Mouse (Mus musculus) heart, embryonic 13.5 days (tissue): ENCODE data around the gene Pyroxd2. TPM values are rescaled to one million over a fixed set of nuclear protein-coding genes. Genes with fewer than 3 reads are reported as not detected.

ENCODE experiments used
- ATAC-seq: fragments of 200-750 bp; cut with Nextera tagmentation; 2 replicates; pipeline ENCODE4 v1.8.0; 2017; ENCODE audit warnings: moderate TSS enrichment; ENCODE audit not compliant: insufficient number of reproducible peaks, low FRiP score, low TSS enrichment; ENCODE audit errors: extremely low read depth
- H3K27ac ChIP-seq: fragments of 300-500 bp; sonication (generic); replicated peaks from 2 replicates; pipeline ENCODE4 v1.5.1; 2015; ENCODE audit warnings: moderate library complexity, mild to moderate bottlenecking, inconsistent platforms
- H3K27me3 ChIP-seq: fragments of 300-500 bp; sonication (generic); replicated peaks from 2 replicates; pipeline ENCODE4 v1.6.1; 2015; ENCODE audit warnings: mild to moderate bottlenecking, inconsistent platforms
- H3K36me3 ChIP-seq: fragments of 300-500 bp; sonication (generic); 2 replicates; pipeline ENCODE4 v1.6.1; 2015; ENCODE audit warnings: mild to moderate bottlenecking, inconsistent platforms
- H3K4me1 ChIP-seq: fragments of 300-500 bp; sonication (generic); 2 replicates; pipeline ENCODE4 v1.6.1; 2015; ENCODE audit warnings: inconsistent platforms
- H3K4me2 ChIP-seq: fragments of 300-500 bp; sonication (generic); 2 replicates; pipeline ENCODE4 v1.6.1; 2015; ENCODE audit warnings: inconsistent platforms, mild to moderate bottlenecking, moderate library complexity
- H3K4me3 ChIP-seq: fragments of 300-500 bp; sonication (generic); 2 replicates; pipeline ENCODE4 v1.5.1; 2015; ENCODE audit warnings: moderate library complexity, mild to moderate bottlenecking, inconsistent platforms
- H3K9ac ChIP-seq: fragments of 300-500 bp; sonication (generic); 2 replicates; pipeline ENCODE4 v1.6.1; 2015; ENCODE audit warnings: inconsistent platforms, mild to moderate bottlenecking, moderate library complexity
- H3K9me3 ChIP-seq: fragments of 300-500 bp; sonication (generic); 2 replicates; pipeline ENCODE4 v1.6.1; 2016; ENCODE audit warnings: inconsistent platforms
- WGBS: fragments of 180-500 bp; shearing (Covaris S2); methylation state at CpG from one replicate; pipeline ENCODE4 v1.1.7; 2015; ENCODE audit warnings: mixed read lengths; 5-methylcytosine and 5-hydroxymethylcytosine counted together
- polyA plus RNA-seq: library from polyadenylated mRNA; unstranded; fragments of >200 nt; fragmentation: Nextera tagmentation; extraction: Ambion mirVana; gene quantifications from 2 replicates; pipeline ENCODE4 v1.2.1, GENCODE M21; 2015

Gene Pyroxd2
- polyA plus RNA-seq, 1 experiment from 2014 or later, result 4.8 TPM

DNA sequence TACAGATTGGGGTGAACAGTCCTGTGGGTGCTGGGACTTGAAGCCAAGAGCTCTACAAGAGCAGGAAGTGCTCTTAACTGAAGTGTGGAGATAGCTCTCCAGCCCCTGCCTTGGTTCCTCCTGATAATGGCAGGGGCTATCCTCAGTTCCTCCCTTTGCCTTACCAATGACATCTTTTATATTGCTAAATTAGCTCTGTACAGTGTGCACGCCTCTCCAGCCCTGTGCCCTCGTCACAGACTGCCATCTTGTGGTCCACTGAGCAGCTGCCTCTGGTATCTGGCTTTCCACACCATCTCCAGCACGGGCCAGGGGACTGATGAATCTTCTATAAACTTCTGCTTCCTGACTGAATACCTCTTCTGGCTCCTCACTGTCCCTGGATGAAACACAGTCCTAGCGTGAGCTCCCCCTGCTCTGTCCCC, 8.4 kb downstream of the Pyroxd2 start:
- H3K4me2 ChIP-seq, result no peak overlapping the region
- peaks cover 37% of the 10 kb centered on the region for H3K4me1 ChIP-seq
- H3K9ac ChIP-seq, result peak overlapping the region; percentile 45; the same call in 1 of the 2 replicates
- H3K4me3 ChIP-seq, result no peak overlapping the region
- no peaks in the 10 kb centered on the region for H3K36me3 ChIP-seq
- H3K27ac ChIP-seq, result no peak overlapping the region
- peaks cover 6% of the 10 kb centered on the region; the same call in 1 of the 2 replicates for H3K27me3 ChIP-seq
- ATAC-seq, result no peak
- no peaks in the 10 kb centered on the region for H3K9me3 ChIP-seq
- WGBS, result 12% methylated on average over 4 of the region's 4 CpGs

DNA sequence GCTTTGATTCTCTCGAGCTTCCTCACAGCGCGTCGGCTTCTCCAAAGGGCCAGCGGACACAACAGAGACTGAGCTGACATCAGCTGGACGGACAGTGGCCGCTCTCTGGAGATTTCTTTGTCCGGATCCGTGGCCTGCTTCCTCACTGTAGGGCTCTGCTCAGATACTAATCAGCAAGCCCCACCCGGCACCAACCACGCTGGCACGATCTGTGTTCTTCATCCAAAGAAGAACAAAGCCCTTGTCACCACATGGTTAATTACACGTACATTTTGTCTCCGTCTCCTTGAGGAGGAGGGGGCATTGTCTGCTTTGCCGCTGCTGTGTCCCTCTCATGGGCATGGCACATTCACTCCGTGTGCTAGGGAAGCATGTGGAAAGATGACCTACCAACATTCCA, 9.3 kb downstream of the Pyroxd2 start:
- 69% methylated on average over 16 of the region's 16 CpGs for WGBS
- H3K27me3 ChIP-seq, result peaks cover 6% of the 10 kb centered on the region; the same call in 1 of the 2 replicates

DNA sequence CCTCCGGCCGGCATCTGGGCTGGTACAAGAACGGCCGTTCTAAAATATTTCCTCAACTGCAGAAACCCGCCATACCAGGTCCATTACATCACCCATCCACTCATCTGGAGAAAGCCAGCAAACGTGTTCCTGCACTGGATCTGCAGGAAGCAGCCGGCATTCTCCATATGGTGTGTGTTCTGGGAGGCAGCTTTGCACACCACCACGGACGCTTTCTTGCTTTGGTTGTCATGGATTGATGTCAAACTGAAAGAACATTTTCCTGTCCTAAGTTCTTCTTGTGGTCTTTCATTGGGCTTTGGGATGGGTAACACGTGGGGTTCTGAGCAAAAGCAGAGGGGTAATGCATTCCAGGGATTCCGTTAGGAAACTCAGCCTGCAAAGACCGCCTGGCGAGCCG, 10.7 kb downstream of the Pyroxd2 start:
- Histone ChIP-seq H3K9me3 (no peaks in the 10 kb centered on the region), H3K4me3 (no peak overlapping the region), H3K27ac (no peak overlapping the region), H3K27me3 (peaks cover 6% of the 10 kb centered on the region; the same call in 1 of the 2 replicates), H3K36me3 (no peaks in the 10 kb centered on the region), H3K4me2 (peak overlapping the region; percentile 43), H3K4me1 (peaks cover 37% of the 10 kb centered on the region), H3K9ac (no peak overlapping the region)
- ATAC-seq, result no peak
- 35% methylated on average over 14 of the region's 14 CpGs for WGBS

More for the DNA sequence above, 9.3 kb downstream of the Pyroxd2 start:
- no peak overlapping the region for H3K27ac ChIP-seq
- peaks cover 37% of the 10 kb centered on the region for H3K4me1 ChIP-seq
- H3K9me3 ChIP-seq, result no peaks in the 10 kb centered on the region
- no peak overlapping the region for H3K9ac ChIP-seq
- ATAC-seq, result no peak
- no peak overlapping the region for H3K4me3 ChIP-seq
- H3K36me3 ChIP-seq, result no peaks in the 10 kb centered on the region
- H3K4me2 ChIP-seq, result no peak overlapping the region

DNA sequence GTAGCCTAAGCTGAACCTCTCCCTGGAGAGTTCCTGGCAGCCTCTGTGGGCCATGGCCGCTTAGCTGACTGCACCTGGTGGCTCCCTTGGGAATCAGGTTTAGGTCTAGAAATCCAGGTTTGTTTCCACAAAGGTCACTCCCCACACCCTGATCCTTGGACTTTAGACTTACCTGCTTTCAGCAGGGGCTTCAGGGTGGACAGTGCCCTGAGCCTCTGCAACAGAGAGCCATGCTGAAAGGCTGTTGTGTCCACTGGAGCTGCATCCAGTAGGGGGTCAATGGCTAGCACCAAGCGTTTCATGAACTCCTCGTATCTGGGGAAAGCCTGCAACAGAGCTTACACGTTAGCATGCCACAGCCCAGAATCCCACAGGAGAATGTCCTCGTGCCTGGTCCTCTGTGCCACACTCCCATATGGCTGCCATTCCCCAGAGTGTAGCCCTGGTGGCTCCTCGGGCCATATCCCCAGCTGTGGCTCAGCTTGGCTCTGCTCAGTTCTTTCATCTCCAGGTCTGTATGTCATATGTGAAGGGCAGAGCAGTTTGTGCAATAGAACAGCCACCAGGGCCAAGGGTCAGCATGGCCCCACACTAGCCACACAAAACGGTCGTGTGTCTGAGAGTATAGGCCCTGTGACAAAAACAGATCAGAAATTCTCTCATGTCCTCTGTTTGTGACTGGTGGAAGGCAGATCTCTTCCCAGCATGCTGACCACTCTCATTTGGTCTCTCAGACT, 12.2 kb downstream of the Pyroxd2 start:
- no peak for ATAC-seq
- WGBS, result 76% methylated on average over 8 of the region's 8 CpGs
- H3K4me2 ChIP-seq, result no peak overlapping the region

DNA sequence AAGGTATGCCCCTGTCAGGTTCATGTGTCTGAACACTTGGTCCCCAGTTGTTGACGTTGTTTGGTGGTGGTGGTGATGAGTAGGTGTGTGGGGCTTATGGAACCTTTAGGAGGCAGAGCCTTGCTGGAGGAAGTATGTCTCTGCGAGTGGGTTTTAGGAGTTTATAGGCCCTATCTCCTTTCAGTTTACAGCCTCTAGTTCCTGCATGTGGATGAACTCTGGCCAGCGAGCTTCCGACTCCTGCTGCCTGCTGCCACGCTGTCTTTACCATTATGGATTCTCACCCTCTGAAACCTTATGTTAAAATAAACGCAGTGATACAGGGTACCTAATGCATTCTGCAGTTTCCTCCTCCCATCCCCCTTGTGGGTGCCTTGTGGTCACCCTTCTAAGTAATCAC, 12.8 kb downstream of the Pyroxd2 start:
- peaks cover 9% of the 10 kb centered on the region; the same call in 1 of the 2 replicates for H3K27me3 ChIP-seq
- no peak overlapping the region for H3K9ac ChIP-seq
- ATAC-seq, result no peak
- H3K36me3 ChIP-seq, result no peaks in the 10 kb centered on the region
- WGBS, result 82% methylated on average over 6 of the region's 6 CpGs
- H3K27ac ChIP-seq, result no peak overlapping the region
- H3K4me1 ChIP-seq, result peaks cover 28% of the 10 kb centered on the region
- no peak overlapping the region for H3K4me2 ChIP-seq
- no peaks in the 10 kb centered on the region for H3K9me3 ChIP-seq
- no peak overlapping the region for H3K4me3 ChIP-seq

More for the DNA sequence above, 12.2 kb downstream of the Pyroxd2 start:
- Histone ChIP-seq H3K36me3 (no peaks in the 10 kb centered on the region), H3K27me3 (peaks cover 9% of the 10 kb centered on the region; the same call in 1 of the 2 replicates), H3K9ac (no peak overlapping the region), H3K27ac (no peak overlapping the region), H3K9me3 (no peaks in the 10 kb centered on the region), H3K4me1 (peaks cover 33% of the 10 kb centered on the region), H3K4me3 (no peak overlapping the region)

DNA sequence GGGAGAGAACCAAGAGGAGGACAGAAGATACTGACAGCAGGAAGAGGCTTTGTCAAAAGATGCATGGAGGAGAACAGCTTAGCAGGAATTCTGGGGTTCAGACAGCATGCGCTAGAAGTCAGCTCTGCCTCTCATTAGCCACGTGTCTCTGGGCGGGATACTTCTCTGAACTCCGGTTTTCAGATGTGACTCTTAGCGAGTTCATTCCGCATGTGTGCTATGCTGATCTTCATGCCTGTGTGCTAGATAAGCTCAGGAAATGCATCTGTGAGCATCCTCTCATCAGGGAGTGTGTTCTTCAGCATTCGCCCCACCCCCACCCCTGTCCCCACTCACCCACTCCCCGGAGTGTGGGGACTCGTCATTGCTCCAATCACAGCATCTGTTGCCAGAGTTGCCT, 14.8 kb downstream of the Pyroxd2 start:
- Histone ChIP-seq H3K9ac (no peak overlapping the region), H3K27me3 (peaks cover 9% of the 10 kb centered on the region; the same call in 1 of the 2 replicates), H3K4me3 (no peak overlapping the region), H3K36me3 (no peaks in the 10 kb centered on the region), H3K9me3 (no peaks in the 10 kb centered on the region), H3K4me2 (no peak overlapping the region), H3K27ac (no peak overlapping the region), H3K4me1 (peaks cover 18% of the 10 kb centered on the region)
- no peak for ATAC-seq
- 58% methylated on average over 9 of the region's 9 CpGs for WGBS

DNA sequence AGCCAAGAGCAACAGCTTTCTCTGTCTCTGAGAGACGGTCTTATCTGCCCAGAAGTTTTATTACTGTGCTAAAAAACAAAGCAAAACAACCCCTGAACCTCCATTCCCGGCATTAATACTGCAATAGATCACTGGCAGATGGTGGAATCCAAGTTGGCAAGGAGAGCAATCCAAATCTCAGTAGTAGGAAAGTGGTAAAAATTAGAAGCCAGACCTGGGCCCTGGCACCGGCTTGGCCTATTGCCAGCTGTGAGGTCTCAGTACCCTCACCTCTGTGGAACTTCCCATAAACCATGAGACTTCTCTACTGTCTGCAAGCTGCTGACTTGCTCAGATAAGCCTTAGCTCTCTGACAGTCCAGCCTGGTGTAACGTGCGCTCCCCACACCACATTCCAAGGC, 17.6 kb downstream of the Pyroxd2 start:
- H3K9ac ChIP-seq, result no peak overlapping the region
- no peaks in the 10 kb centered on the region; the same call in 1 of the 2 replicates for H3K4me1 ChIP-seq
- no peak overlapping the region for H3K27ac ChIP-seq
- H3K9me3 ChIP-seq, result no peaks in the 10 kb centered on the region
- no peaks in the 10 kb centered on the region for H3K36me3 ChIP-seq
- H3K4me3 ChIP-seq, result no peak overlapping the region
- H3K27me3 ChIP-seq, result peaks cover 7% of the 10 kb centered on the region; the same call in 1 of the 2 replicates
- 57% methylated on average over 5 of the region's 5 CpGs for WGBS
- no peak for ATAC-seq
- H3K4me2 ChIP-seq, result no peak overlapping the region

DNA sequence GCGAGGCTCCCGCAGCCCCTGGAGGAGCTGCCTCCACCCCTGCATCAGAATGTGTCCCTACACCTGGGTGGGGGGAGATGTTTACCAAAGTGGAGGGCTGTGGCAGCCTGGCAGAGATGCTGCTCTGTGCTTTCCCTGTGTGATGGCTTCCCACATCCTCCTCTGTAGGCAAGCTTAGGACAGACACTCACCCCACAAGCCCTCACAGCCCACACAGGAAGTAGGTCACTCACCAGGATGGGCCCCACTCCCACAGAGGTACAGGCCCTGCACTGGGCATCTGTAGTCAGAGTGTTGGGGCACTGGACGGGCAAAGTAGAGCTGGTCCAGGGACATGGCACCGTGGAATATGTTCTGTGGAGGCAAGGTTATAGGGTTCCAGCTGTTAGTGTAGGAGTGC, 25.2 kb downstream of the Pyroxd2 start:
- peaks cover 18% of the 10 kb centered on the region for H3K4me1 ChIP-seq
- ATAC-seq, result no peak
- WGBS, result 85% methylated on average over 4 of the region's 4 CpGs
- no peaks in the 10 kb centered on the region for H3K9me3 ChIP-seq
- no peak overlapping the region for H3K9ac ChIP-seq
- H3K4me2 ChIP-seq, result no peak overlapping the region
- no peak overlapping the region for H3K4me3 ChIP-seq
- H3K36me3 ChIP-seq, result no peaks in the 10 kb centered on the region
- H3K27me3 ChIP-seq, result no peaks in the 10 kb centered on the region
- no peak overlapping the region for H3K27ac ChIP-seq

DNA sequence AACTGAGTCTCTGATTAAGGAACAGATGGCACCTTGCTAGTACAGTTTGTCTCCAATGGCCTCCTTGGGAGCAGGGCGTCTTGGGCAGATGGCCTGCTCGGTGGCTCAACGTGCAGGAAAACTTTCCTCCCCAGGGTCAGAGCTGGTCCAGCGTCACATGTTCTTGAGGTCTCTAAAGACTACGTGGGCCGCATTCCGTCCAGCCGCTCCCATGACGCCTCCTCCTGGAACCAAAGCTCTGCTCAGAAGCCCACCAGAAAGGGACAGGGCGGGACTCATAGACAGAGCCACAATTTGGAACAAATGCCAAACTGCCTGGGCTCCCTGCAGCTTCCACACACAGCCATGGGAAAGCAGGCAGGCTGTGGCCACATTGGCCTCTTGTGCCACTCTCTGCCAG, 25.8 kb downstream of the Pyroxd2 start:
- Histone ChIP-seq H3K27me3 (no peaks in the 10 kb centered on the region), H3K9me3 (no peaks in the 10 kb centered on the region), H3K9ac (no peak overlapping the region), H3K4me3 (no peak overlapping the region), H3K4me1 (peaks cover 20% of the 10 kb centered on the region), H3K36me3 (no peaks in the 10 kb centered on the region), H3K4me2 (no peak overlapping the region), H3K27ac (no peak overlapping the region)
- 86% methylated on average over 10 of the region's 10 CpGs for WGBS
- ATAC-seq, result no peak

DNA sequence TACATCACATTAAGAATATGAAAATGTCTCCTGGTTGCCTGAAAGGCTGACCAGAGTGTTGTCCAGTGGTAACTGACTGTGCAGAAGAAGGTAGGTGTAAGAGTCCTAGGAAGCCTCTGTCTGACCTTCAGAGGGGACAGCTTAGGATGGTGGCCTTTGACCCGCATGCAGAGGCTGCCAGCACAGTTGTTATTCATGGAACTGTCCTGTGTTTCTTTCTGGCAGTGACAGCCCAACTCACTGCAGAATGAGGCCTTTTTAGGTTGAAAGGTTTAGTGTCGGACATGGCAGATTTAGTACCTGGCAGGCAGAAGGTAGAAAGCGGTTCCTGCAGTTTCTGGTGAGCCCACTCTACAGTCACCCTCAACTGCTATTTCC, 26.6 kb downstream of the Pyroxd2 start:
- no peak overlapping the region for H3K4me2 ChIP-seq
- ATAC-seq, result no peak
- 80% methylated on average over 3 of the region's 3 CpGs for WGBS
- H3K4me1 ChIP-seq, result peaks cover 20% of the 10 kb centered on the region
- no peaks in the 10 kb centered on the region for H3K27me3 ChIP-seq
- H3K27ac ChIP-seq, result no peak overlapping the region
- H3K9ac ChIP-seq, result no peak overlapping the region
- no peaks in the 10 kb centered on the region for H3K36me3 ChIP-seq
- H3K4me3 ChIP-seq, result no peak overlapping the region
- no peaks in the 10 kb centered on the region for H3K9me3 ChIP-seq

DNA sequence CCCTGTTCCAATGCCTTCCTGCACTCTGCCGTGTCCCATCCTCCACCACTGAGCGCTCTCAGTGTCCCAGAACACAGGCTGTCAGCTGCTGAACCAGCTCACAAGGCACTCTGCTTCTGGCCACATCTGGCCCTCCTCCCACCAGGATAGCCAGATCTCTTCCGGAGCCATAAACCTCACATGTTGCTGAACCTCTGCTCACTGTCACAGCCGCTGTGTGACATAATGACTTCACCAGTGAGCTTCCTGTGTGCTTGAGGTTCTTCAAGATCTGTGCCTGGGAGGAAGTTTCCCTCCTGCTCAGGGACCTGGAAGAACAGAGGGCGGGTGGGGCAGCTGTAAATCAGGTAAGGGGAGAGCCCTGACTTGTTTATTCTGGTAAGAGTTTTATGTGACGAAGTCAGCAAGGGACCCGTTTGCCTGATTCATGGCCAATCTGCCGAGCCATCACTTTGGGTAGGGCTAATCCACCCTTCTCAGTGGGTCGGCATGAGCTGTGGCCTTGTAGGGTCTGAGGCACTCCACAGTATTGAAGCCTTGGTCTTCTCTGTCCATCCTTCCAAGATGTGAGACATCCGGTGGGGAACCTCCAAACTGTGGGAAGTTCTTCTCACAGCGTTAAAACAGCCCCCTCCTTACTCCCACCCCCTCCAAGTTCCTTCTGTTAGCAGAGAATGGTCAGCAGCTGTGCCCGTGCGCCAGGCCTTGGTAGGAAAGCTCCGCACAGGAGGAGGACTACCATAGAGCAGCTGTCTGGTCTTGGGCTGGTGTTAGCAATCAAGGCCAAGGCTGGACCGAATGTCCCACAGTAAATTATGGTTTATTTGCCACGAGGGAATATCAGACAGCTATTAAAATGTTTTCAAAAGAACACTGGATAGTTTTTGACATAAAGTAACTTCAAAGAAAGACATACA, 27.3 kb downstream of the Pyroxd2 start:
- Histone ChIP-seq H3K36me3 (no peaks in the 10 kb centered on the region), H3K4me2 (no peak overlapping the region), H3K9me3 (no peaks in the 10 kb centered on the region), H3K4me3 (no peak overlapping the region), H3K4me1 (peaks cover 20% of the 10 kb centered on the region), H3K27me3 (no peaks in the 10 kb centered on the region), H3K9ac (no peak overlapping the region), H3K27ac (no peak overlapping the region)
- ATAC-seq, result no peak
- WGBS, result 54% methylated on average over 16 of the region's 16 CpGs
